Mouse (Mus musculus): ENCODE data around the gene Tjp3.

The Tjp3 gene

GRCm38 (mm10) chr10:81319330-81319699 is 27.9 kb upstream of the Tjp3 start:
- DNase-seq: no peak

- no peak for DNase-seq
Observed at GRCm38 (mm10) chr10:81318589-81319329, 27.4 kb upstream of the Tjp3 start.

- peak; percentile 53 to 84 for DNase-seq
Observed at GRCm38 (mm10) chr10:81317273-81317672, 25.9 kb upstream of the Tjp3 start.

- no peak for DNase-seq
Observed at GRCm38 (mm10) chr10:81316338-81317060, 25.1 kb upstream of the Tjp3 start.

GRCm38 (mm10) chr10:81315587-81315986 is 24.2 kb upstream of the Tjp3 start:
- DNase-seq: no peak

- no peak for DNase-seq
Observed at GRCm38 (mm10) chr10:81314201-81314600, 22.8 kb upstream of the Tjp3 start.

GRCm38 (mm10) chr10:81313581-81313980 is 22.2 kb upstream of the Tjp3 start:
- DNase-seq: no peak

- no peak for DNase-seq
Observed at GRCm38 (mm10) chr10:81309571-81309970, 18.2 kb upstream of the Tjp3 start.

GRCm38 (mm10) chr10:81306837-81307682 is 15.7 kb upstream of the Tjp3 start:
- no peak for DNase-seq

- DNase-seq: no peak
Observed at GRCm38 (mm10) chr10:81306173-81306668, 14.8 kb upstream of the Tjp3 start.

- no peak for DNase-seq
Observed at GRCm38 (mm10) chr10:81305663-81306062, 14.3 kb upstream of the Tjp3 start.

- no peak for DNase-seq
Observed at GRCm38 (mm10) chr10:81304597-81305238, 13.3 kb upstream of the Tjp3 start.

GRCm38 (mm10) chr10:81303761-81304160 is 12.4 kb upstream of the Tjp3 start:
- DNase-seq: no peak

GRCm38 (mm10) chr10:81303258-81303657 is 11.9 kb upstream of the Tjp3 start:
- DNase-seq: no peak

GRCm38 (mm10) chr10:81302781-81303218 is 11.4 kb upstream of the Tjp3 start:
- DNase-seq: no peak

- DNase-seq: no peak
Observed at GRCm38 (mm10) chr10:81302288-81302687, 10.9 kb upstream of the Tjp3 start.

GRCm38 (mm10) chr10:81301321-81301720 is 9.9 kb upstream of the Tjp3 start:
- no peak for DNase-seq

GRCm38 (mm10) chr10:81300352-81300907 is 9.0 kb upstream of the Tjp3 start:
- DNase-seq: peak; percentile 80 to 87

GRCm38 (mm10) chr10:81299585-81300351 is 8.4 kb upstream of the Tjp3 start:
- DNase-seq: peak; percentile 75 to 79

GRCm38 (mm10) chr10:81298369-81299100 is 7.2 kb upstream of the Tjp3 start:
- DNase-seq: no peak

- peak in 1 of 2 experiments; percentile 62 for DNase-seq
Observed at GRCm38 (mm10) chr10:81297845-81298244, 6.5 kb upstream of the Tjp3 start.

Data from kidney, adult 8-10 months (tissue).